ENCODE assay signal across 20 mouse cellular contexts in the genomic region with DNA sequence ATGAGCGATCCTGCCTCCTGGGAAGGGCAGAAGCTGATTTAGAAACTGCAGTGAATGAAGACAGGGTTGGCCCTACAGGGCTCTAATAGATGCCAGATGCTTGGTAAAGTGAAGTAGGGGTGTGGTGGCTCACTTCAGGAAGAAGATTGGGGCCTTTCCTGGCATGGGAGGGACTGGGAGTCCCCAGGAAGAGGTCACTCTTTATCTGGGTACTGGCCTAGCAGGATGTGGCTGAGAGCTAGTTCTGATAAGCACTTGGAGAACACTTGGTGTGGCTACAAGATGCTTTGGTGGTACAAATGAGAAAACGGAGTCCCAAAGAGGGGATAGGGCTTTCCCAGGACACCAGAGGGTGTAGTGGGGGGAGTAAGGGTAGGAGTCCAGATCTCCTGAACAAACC. TPM values are rescaled to one million over a fixed set of nuclear protein-coding genes. Genes with fewer than 3 reads are reported as not detected.
DNase-seq lines count a peak whose midpoint lies in the region; ATAC-seq and TF ChIP-seq lines count a peak whose summit lies in the region.
"Had no signal": no experiment of that assay in that cellular context is flagged by ENCODE, and none has a peak within 500 bp of the region (broad histone marks: within the 10 kb centered on the region; RNA-seq: fewer than 3 reads in every experiment).

No protein-coding gene starts in this region.

- no peak for TF ChIP-seq CTCF in heart, postnatal 0 days (IDR thresholded peaks at IDR 0.05; ENCODE audit: low read depth)
- no peak for TF ChIP-seq CTCF in liver, embryonic 14.5 days (IDR thresholded peaks at IDR 0.05; ENCODE audit: low read depth)

- peak; percentile 1 for DNase-seq in cerebellum, adult 9-11 months
- peak; percentile 22 for DNase-seq in heart, postnatal 0 days (ENCODE audit: low spot score)
- DNase-seq in heart, adult 9 months (ENCODE audit: low spot score in 2 of 2): no peak
- DNase-seq in liver, embryonic 14.5 days (ENCODE audit: low read depth in 3 of 3, low spot score in 3 of 3): peak in 1 of 3 experiments; percentile 71
- no peak for DNase-seq in thymus, postnatal 14 days
- DNase-seq: cerebellum, postnatal 10 days; kidney, adult 2 months; right cerebral cortex, adult 18-20 months; thymus, adult 18-20 months had no signal

- peaks cover 8% of the 10 kb centered on the region; the same call in 1 of the 2 replicates for H3K36me3 ChIP-seq in heart, postnatal 0 days (replicated peaks; ENCODE audit: control insufficient read depth, insufficient read depth, low read length)
- H3K36me3 ChIP-seq in liver, embryonic 14.5 days (replicated peaks; ENCODE audit: control insufficient read depth, insufficient read depth, low read depth): no peaks in the 10 kb centered on the region
- no peaks in the 10 kb centered on the region for H3K36me3 ChIP-seq in neural tube, embryonic 15.5 days

- H3K9ac ChIP-seq in heart, postnatal 0 days (replicated peaks; ENCODE audit: low read depth, low read length): no peak overlapping the region
- peak overlapping the region; percentile 32; the same call in 1 of the 2 replicates for H3K9ac ChIP-seq in liver, embryonic 14.5 days (replicated peaks)
- H3K9ac ChIP-seq in neural tube, embryonic 15.5 days (replicated peaks): no peak overlapping the region
- H3K9ac ChIP-seq: forebrain, embryonic 13.5 days; hindbrain, embryonic 14.5 days; lung, embryonic 15.5 days; neural tube, embryonic 13.5 days had no signal

- H3K4me2 ChIP-seq in heart, postnatal 0 days (ENCODE audit: low read depth, low read length): no peak overlapping the region
- peak overlapping the region; percentile 38 for H3K4me2 ChIP-seq in liver, embryonic 14.5 days (ENCODE audit: low read depth)
- no peak overlapping the region for H3K4me2 ChIP-seq in neural tube, embryonic 15.5 days
- H3K4me2 ChIP-seq: forebrain, embryonic 13.5 days; hindbrain, embryonic 14.5 days; lung, embryonic 15.5 days; neural tube, embryonic 13.5 days had no signal

- H3K27ac ChIP-seq in heart, postnatal 0 days (ENCODE audit: low read depth): peak overlapping the region; percentile 44
- H3K27ac ChIP-seq in brown adipose tissue, adult 24 weeks (replicated peaks; ENCODE audit: low read depth, low read length): peak overlapping the region; percentile 35; the same call in 1 of the 2 replicates
- peak overlapping the region; percentile 40 for H3K27ac ChIP-seq in liver, embryonic 14.5 days
- H3K27ac ChIP-seq in neural tube, embryonic 15.5 days (replicated peaks): no peak overlapping the region
- H3K27ac ChIP-seq: forebrain, embryonic 13.5 days; hindbrain, embryonic 14.5 days; lung, embryonic 15.5 days; neural tube, embryonic 13.5 days had no signal

- H3K4me3 ChIP-seq in heart, postnatal 0 days (ENCODE audit: low read depth, low read length): no peak overlapping the region
- H3K4me3 ChIP-seq in brown adipose tissue, adult 24 weeks (ENCODE audit: insufficient read depth, low read depth, low read length): no peak overlapping the region
- 0 out of 4 replicates have a peak overlapping the region, but pooled peaks of 1 of the 2 experiments have one; percentile 3 for H3K4me3 ChIP-seq in liver, embryonic 14.5 days (ENCODE audit: insufficient read depth in 1 of 2, low read depth in 2 of 2, low read length in 2 of 2)
- no peak overlapping the region for H3K4me3 ChIP-seq in neural tube, embryonic 15.5 days (replicated peaks)
- H3K4me3 ChIP-seq: forebrain, embryonic 13.5 days; lung, embryonic 15.5 days; neural tube, embryonic 13.5 days had no signal

- 48% methylated on average over 2 of the region's 2 CpGs for WGBS in heart, postnatal 0 days
- 22% methylated on average over 2 of the region's 2 CpGs for WGBS in liver, embryonic 14.5 days (ENCODE audit: insufficient replicate concordance)
- 82% methylated on average over 2 of the region's 2 CpGs for WGBS in neural tube, embryonic 15.5 days

- peaks cover 40% of the 10 kb centered on the region for H3K4me1 ChIP-seq in heart, postnatal 0 days (ENCODE audit: control insufficient read depth, insufficient read depth)
- H3K4me1 ChIP-seq in brown adipose tissue, adult 24 weeks (ENCODE audit: control insufficient read depth, insufficient read depth, insufficient read length, low read length): peaks cover 8% of the 10 kb centered on the region
- H3K4me1 ChIP-seq in liver, embryonic 14.5 days (replicated peaks; ENCODE audit: control insufficient read depth in 2 of 2, insufficient read depth in 2 of 2, low read length in 1 of 2): peaks cover 35 to 54% of the 10 kb centered on the region in 2 experiments
- H3K4me1 ChIP-seq in neural tube, embryonic 15.5 days: peaks cover 20% of the 10 kb centered on the region

- H3K9me3 ChIP-seq in heart, postnatal 0 days (replicated peaks; ENCODE audit: control insufficient read depth, low read length): no peaks in the 10 kb centered on the region
- no peaks in the 10 kb centered on the region for H3K9me3 ChIP-seq in liver, embryonic 14.5 days (ENCODE audit: control insufficient read depth, low read length)
- no peaks in the 10 kb centered on the region for H3K9me3 ChIP-seq in neural tube, embryonic 15.5 days (replicated peaks)
- H3K9me3 ChIP-seq: forebrain, embryonic 13.5 days; lung, embryonic 15.5 days; neural tube, embryonic 13.5 days had no signal

- TF ChIP-seq EP300 in heart, postnatal 0 days (IDR thresholded peaks at IDR 0.05; ENCODE audit: low read depth): 0 out of 2 replicates have a peak, but pooled peaks have one; percentile 29
- TF ChIP-seq EP300 in liver, embryonic 14.5 days (IDR thresholded peaks at IDR 0.05; ENCODE audit: low read depth): peak; percentile 48

- H3K27me3 ChIP-seq in heart, postnatal 0 days (ENCODE audit: control insufficient read depth, insufficient read depth, low read length): no peaks in the 10 kb centered on the region
- H3K27me3 ChIP-seq in liver, embryonic 14.5 days (ENCODE audit: control insufficient read depth, insufficient read depth, low read length): no peaks in the 10 kb centered on the region
- no peaks in the 10 kb centered on the region for H3K27me3 ChIP-seq in neural tube, embryonic 15.5 days (replicated peaks)
- H3K27me3 ChIP-seq: lung, embryonic 15.5 days had no signal

- no peak for ATAC-seq in cerebellum, adult (ENCODE audit: insufficient number of reproducible peaks, low FRiP score, low TSS enrichment)
- ATAC-seq in heart, postnatal 0 days (ENCODE audit: insufficient read depth, low read depth): no peak
- peak; percentile 50 for ATAC-seq in liver, embryonic 14.5 days (ENCODE audit: insufficient read depth)
- ATAC-seq in neural tube, embryonic 15.5 days (ENCODE audit: low FRiP score): no peak
- ATAC-seq: forebrain, embryonic 13.5 days; midbrain, embryonic 16.5 days had no signal

RNA-seq across cellular contexts. Expression of a gene that starts 3.7 kb away (rescaled TPM):
- 3.1 and 4.9 TPM in 2 replicates for total RNA-seq in heart, postnatal 0 days (2014; rRNA removed; ENCODE audit: low replicate concordance)
- 5.5 and 6.4 TPM in 2 replicates for polyA plus RNA-seq in heart, postnatal 0 days (2015; fragmentation: Nextera tagmentation; extraction: Ambion mirVana)
- polyA plus RNA-seq in brown adipose tissue, adult 24 weeks (2012; ENCODE audit: insufficient read depth, insufficient read length, missing spikeins): 3.8 and 5.9 TPM in 2 replicates
- polyA plus RNA-seq in liver, embryonic 14.5 days (2012; rRNA removed): 3.6 and 5.6 TPM in 2 replicates
- polyA plus RNA-seq in liver, embryonic 14.5 days (2014; fragmentation: Nextera tagmentation; extraction: Ambion mirVana): 4.2 and 5.0 TPM in 2 replicates
- 8.1 and 8.4 TPM in 2 replicates for polyA plus RNA-seq in neural tube, embryonic 15.5 days (2015; fragmentation: Nextera tagmentation; extraction: Ambion mirVana)

RNA-seq across cellular contexts. Expression of a gene that starts 14.8 kb away (rescaled TPM):
- total RNA-seq in heart, postnatal 0 days (2014; rRNA removed; ENCODE audit: low replicate concordance): 10.9 and 15.4 TPM in 2 replicates
- 15.5 and 16.6 TPM in 2 replicates for polyA plus RNA-seq in heart, postnatal 0 days (2015; fragmentation: Nextera tagmentation; extraction: Ambion mirVana)
- 13.8 and 14.1 TPM in 2 replicates for polyA plus RNA-seq in brown adipose tissue, adult 24 weeks (2012; ENCODE audit: insufficient read depth, insufficient read length, missing spikeins)
- polyA plus RNA-seq in liver, embryonic 14.5 days (2012; rRNA removed): 29.1 and 34.8 TPM in 2 replicates
- polyA plus RNA-seq in liver, embryonic 14.5 days (2014; fragmentation: Nextera tagmentation; extraction: Ambion mirVana): 21.3 and 24.7 TPM in 2 replicates
- polyA plus RNA-seq in neural tube, embryonic 15.5 days (2015; fragmentation: Nextera tagmentation; extraction: Ambion mirVana): 25.3 and 30.3 TPM in 2 replicates

RNA-seq across cellular contexts. Expression of a gene that starts 39.6 kb away (rescaled TPM):
- total RNA-seq in heart, postnatal 0 days (2014; rRNA removed; ENCODE audit: low replicate concordance): 40.0 and 49.0 TPM in 2 replicates
- polyA plus RNA-seq in heart, postnatal 0 days (2015; fragmentation: Nextera tagmentation; extraction: Ambion mirVana): 75.9 and 86.4 TPM in 2 replicates
- 48.5 and 53.5 TPM in 2 replicates for polyA plus RNA-seq in brown adipose tissue, adult 24 weeks (2012; ENCODE audit: insufficient read depth, insufficient read length, missing spikeins)
- 5.5 and 8.5 TPM in 2 replicates for polyA plus RNA-seq in liver, embryonic 14.5 days (2012; rRNA removed)
- 15.0 and 22.0 TPM in 2 replicates for polyA plus RNA-seq in liver, embryonic 14.5 days (2014; fragmentation: Nextera tagmentation; extraction: Ambion mirVana)
- 42.0 and 50.9 TPM in 2 replicates for polyA plus RNA-seq in neural tube, embryonic 15.5 days (2015; fragmentation: Nextera tagmentation; extraction: Ambion mirVana)

RNA-seq across cellular contexts. Expression of a gene that starts 43.4 kb away (rescaled TPM):
- total RNA-seq in heart, postnatal 0 days (2014; rRNA removed; ENCODE audit: low replicate concordance): not detected in 2 replicates
- polyA plus RNA-seq in heart, postnatal 0 days (2015; fragmentation: Nextera tagmentation; extraction: Ambion mirVana): 0.30 and 0.55 TPM in 2 replicates
- not detected in 2 replicates for polyA plus RNA-seq in brown adipose tissue, adult 24 weeks (2012; ENCODE audit: insufficient read depth, insufficient read length, missing spikeins)
- 0.07 TPM in 1 of 2 replicates, not detected in the other for polyA plus RNA-seq in liver, embryonic 14.5 days (2012; rRNA removed)
- not detected in 2 replicates for polyA plus RNA-seq in liver, embryonic 14.5 days (2014; fragmentation: Nextera tagmentation; extraction: Ambion mirVana)
- 0.33 and 0.40 TPM in 2 replicates for polyA plus RNA-seq in neural tube, embryonic 15.5 days (2015; fragmentation: Nextera tagmentation; extraction: Ambion mirVana)
- total RNA-seq: layer of hippocampus, adult 18-20 months; left cerebral cortex, postnatal 25 days had no signal
- polyA plus RNA-seq: embryonic facial prominence, embryonic 11.5 days; forebrain, embryonic 13.5 days; neural tube, embryonic 13.5 days had no signal

Comparison
In these comparisons a context has a peak if more than half of its experiments do, and no peak if none do; other contexts are left out.
1. DNase-seq: peak in cerebellum, adult 9-11 months (single experiment) and heart, postnatal 0 days (single experiment); none in heart, adult 9 months (0 of 2) and thymus, postnatal 14 days (single experiment).